Mouse (Mus musculus): ENCODE data around the gene Ctss. TPM values are rescaled to one million over a fixed set of nuclear protein-coding genes. Genes with fewer than 3 reads are reported as not detected.

Gene Ctss
- polyA plus RNA-seq (2015; fragmentation: Nextera tagmentation; extraction: Ambion mirVana), result 37.9 and 134 TPM in 2 replicates

DNA sequence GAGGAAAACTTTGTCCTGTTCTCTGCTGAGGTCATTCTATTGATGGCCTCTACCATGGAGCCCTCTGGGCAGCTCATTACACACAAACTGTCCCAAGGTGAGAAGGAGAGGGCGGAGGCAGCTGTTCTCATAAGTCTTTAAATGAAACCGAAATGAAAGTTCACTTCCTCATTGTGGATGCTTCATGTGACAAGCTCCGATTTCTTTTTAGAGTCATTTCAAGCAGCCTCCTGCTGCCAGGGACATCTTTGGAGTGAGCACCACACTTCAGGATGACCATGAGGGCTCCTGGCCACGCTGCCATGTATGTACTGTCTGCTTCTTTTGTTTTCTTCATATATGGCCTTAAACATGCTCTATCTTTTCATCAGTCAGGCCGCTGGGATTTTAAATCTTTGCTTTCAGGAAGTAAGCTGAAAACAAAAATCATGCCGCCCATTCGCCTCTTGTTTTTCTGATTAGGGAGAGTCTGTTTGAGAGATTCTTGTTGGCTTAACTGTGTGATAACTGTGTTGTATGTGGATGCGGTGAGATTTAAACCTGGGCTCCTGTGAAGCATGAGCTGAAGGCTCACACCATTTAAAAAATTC, at the start of gene Ctss:
TSS of gene Ctss (plus strand) at position 165 of the 590 bp plus-strand sequence.

DNA sequence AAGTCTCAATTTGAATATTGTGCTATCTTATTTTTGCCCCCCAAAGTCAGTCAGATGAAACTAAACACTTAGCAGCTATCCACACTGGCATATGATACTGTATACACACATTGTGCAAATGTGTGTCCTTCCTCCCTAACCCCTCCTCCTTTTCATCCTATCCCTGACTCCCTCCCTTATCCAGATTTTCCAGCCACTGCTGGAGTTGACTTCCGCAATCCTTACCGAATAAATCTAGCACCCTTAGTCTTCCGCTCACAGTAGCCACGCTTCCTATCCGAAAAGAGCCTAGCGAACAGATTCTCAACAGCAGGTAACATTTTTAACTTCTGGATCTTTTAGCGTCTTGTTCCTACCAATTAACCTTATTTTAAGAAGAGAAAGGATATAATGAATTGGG, 27.6 kb upstream of the Ctss start, which contains the start of gene Ctsk:
TSS of gene Ctsk (plus strand) at position 233 of the 400 bp plus-strand sequence.

DNA sequence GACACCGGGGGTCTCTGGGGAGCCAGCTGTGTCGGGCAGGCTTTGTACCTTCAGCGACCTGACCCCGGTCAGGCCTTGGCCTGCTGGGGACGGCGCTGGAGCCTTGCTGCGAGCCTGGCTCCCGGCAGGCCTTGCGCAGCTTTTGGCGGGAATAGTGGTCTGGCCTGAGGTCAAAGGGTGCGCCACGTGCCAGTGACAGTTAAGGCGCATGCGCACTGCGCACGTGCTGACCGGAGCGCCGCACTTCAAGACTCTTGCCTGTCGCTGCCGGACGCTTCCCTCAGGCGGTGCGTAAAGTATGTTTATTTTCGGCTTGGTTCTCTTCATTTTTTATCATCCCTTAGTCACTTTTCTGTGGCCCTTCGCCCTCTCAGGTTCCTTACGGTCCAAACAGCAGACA, 32.9 kb downstream of the Ctss start, which contains the start of gene Hormad1:
TSS of gene Hormad1 (plus strand) at position 241 of the 400 bp plus-strand sequence.

DNA sequence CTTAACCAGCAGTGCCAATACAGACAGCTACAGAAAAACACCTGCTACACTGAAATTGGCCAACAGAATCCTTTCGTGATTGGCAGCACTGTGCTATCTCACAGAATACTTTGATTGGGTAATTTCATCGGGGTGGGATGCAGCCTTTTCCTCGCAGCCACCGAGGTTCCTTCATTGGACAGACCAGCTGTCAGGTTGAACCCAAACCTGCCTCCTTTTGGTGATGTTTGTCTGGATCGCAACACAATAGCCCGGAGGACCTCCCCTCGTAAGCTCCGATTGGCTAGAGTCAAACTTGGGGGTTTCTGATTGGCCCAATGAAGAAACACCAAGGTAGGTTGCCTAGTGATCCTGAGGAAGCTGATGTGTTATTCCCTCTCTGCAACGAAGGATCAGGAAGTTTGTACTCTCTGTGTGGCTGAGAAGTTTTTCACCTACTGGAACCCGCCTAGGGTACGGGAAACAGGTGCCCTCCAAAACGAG, 62.1 kb downstream of the Ctss start, which contains the start of gene Golph3l:
TSS of gene Golph3l (plus strand) at position 331 of the 483 bp plus-strand sequence.

Other genes with a start within 250 kb of the Ctss start
- 42.4 and 43.8 TPM in 2 replicates for gene Mindy1, start 245.4 kb upstream of the Ctss start, polyA plus RNA-seq (2015; fragmentation: Nextera tagmentation; extraction: Ambion mirVana)
- 13.8 and 14.0 TPM in 2 replicates for gene Prune1, start 244.7 kb upstream of the Ctss start, polyA plus RNA-seq (2015; fragmentation: Nextera tagmentation; extraction: Ambion mirVana)
- gene Anxa9, start 219.6 kb upstream of the Ctss start, polyA plus RNA-seq (2015; fragmentation: Nextera tagmentation; extraction: Ambion mirVana), result 6.6 and 9.3 TPM in 2 replicates
- gene Cers2, start 212.0 kb upstream of the Ctss start, polyA plus RNA-seq (2015; fragmentation: Nextera tagmentation; extraction: Ambion mirVana), result 108 and 111 TPM in 2 replicates
- gene Setdb1, start 169.6 kb upstream of the Ctss start, polyA plus RNA-seq (2015; fragmentation: Nextera tagmentation; extraction: Ambion mirVana), result 11.0 and 12.2 TPM in 2 replicates
- not detected in 2 replicates for gene 4930558C23Rik, start 123.9 kb upstream of the Ctss start, polyA plus RNA-seq (2015; fragmentation: Nextera tagmentation; extraction: Ambion mirVana)
- gene Arnt, start 92.4 kb upstream of the Ctss start, polyA plus RNA-seq (2015; fragmentation: Nextera tagmentation; extraction: Ambion mirVana), result 21.4 and 25.2 TPM in 2 replicates
- gene Ctsk, start 27.5 kb upstream of the Ctss start, polyA plus RNA-seq (2015; fragmentation: Nextera tagmentation; extraction: Ambion mirVana), result 25.5 and 34.7 TPM in 2 replicates
- gene Hormad1, start 32.9 kb downstream of the Ctss start, polyA plus RNA-seq (2015; fragmentation: Nextera tagmentation; extraction: Ambion mirVana), result not detected in 2 replicates
- gene Golph3l, start 62.1 kb downstream of the Ctss start, polyA plus RNA-seq (2015; fragmentation: Nextera tagmentation; extraction: Ambion mirVana), result 18.9 and 19.6 TPM in 2 replicates
- 52.4 and 53.0 TPM in 2 replicates for gene Ensa, start 98.2 kb downstream of the Ctss start, polyA plus RNA-seq (2015; fragmentation: Nextera tagmentation; extraction: Ambion mirVana)
- 77.6 and 86.5 TPM in 2 replicates for gene Mcl1, start 132.0 kb downstream of the Ctss start, polyA plus RNA-seq (2015; fragmentation: Nextera tagmentation; extraction: Ambion mirVana)
- 43.0 and 48.2 TPM in 2 replicates for gene Adamtsl4, start 161.1 kb downstream of the Ctss start, polyA plus RNA-seq (2015; fragmentation: Nextera tagmentation; extraction: Ambion mirVana)
- gene Ecm1, start 212.8 kb downstream of the Ctss start, polyA plus RNA-seq (2015; fragmentation: Nextera tagmentation; extraction: Ambion mirVana), result 328 and 381 TPM in 2 replicates
- gene Tars2, start 233.4 kb downstream of the Ctss start, polyA plus RNA-seq (2015; fragmentation: Nextera tagmentation; extraction: Ambion mirVana), result 24.8 and 26.5 TPM in 2 replicates

Data from urinary bladder, postnatal 0 days (tissue).